Mouse (Mus musculus) lung, adult 2 months (tissue): ENCODE results near the gene Asprv1.

Source experiments
- CTCF ChIP-seq: fragments of 200-500 bp; IDR thresholded peaks from 2 replicates; pipeline ENCODE4 v1.5.1; 2011; ENCODE audit warnings: mild to moderate bottlenecking, low read length, control low read depth; ENCODE audit not compliant: insufficient read depth
- POLR2A ChIP-seq: fragments of 200-500 bp; IDR thresholded peaks from 2 replicates; pipeline ENCODE4 v1.6.1; 2011; ENCODE audit warnings: low read depth, mild to moderate bottlenecking, control low read depth, low read length, borderline replicate concordance; ENCODE audit errors: extremely low read depth

GRCm38 (mm10) chr6:86578396-86578795 is 49.6 kb upstream of the Asprv1 start:
- TF ChIP-seq CTCF (no peak), POLR2A (no peak)
